Mouse (Mus musculus) testis, adult 2 months (tissue): ENCODE data around the gene Tbc1d8.

ENCODE experiments used
- CTCF ChIP-seq: fragments of 200-500 bp; IDR thresholded peaks from 2 replicates; pipeline ENCODE4 v1.5.1; 2012; ENCODE audit warnings: low read depth, mild to moderate bottlenecking, inconsistent platforms, low read length, moderate library complexity; ENCODE audit not compliant: control insufficient read depth, insufficient read depth, insufficient replicate concordance
- POLR2A ChIP-seq: fragments of 200-500 bp; IDR thresholded peaks from 2 replicates; pipeline ENCODE4 v1.6.1; 2012; ENCODE audit warnings: low read depth, mild to moderate bottlenecking, inconsistent platforms, low read length, moderate library complexity; ENCODE audit not compliant: control insufficient read depth

GRCm38 (mm10) chr1:39420987-39421386, 57.6 kb downstream of the Tbc1d8 start:
- no peak for TF ChIP-seq CTCF
- no peak for TF ChIP-seq POLR2A
